Mouse (Mus musculus): Measurements from ENCODE around the gene Jag2. TPM values are rescaled to one million over a fixed set of nuclear protein-coding genes. Genes with fewer than 3 reads are reported as not detected.

The Jag2 gene
- polyA plus RNA-seq, 1 experiment from 2014 or later: 5.9 TPM

DNA sequence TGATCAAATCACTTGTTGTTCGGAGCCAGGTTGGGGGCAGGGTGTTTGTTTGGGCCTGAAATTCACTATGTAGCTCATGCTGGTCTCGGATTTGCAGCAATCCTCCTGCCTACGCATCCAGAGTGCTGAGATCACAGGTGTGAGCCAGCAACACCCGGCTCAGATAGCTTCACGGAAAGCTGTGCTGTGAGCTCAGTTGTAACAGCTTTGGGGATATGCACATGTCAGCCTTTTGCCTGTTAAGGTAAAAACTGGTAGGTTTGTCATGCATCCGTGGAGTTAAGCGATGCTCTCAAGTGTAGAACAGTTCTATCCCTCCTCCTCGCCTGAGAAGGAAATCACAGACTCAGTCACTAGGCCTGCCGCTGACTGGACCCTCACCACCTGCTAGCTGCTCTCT, 28.9 kb downstream of the Jag2 start:
- no peaks in the 10 kb centered on the region for H3K36me3 ChIP-seq (ENCODE audit: control insufficient read depth, insufficient read depth, low read length)
- WGBS: 86% methylated on average over 9 of the region's 9 CpGs
- no peak overlapping the region for H3K9ac ChIP-seq (ENCODE audit: low read length)
- DNase-seq (ENCODE audit: low spot score): no peak
- peaks cover 4% of the 10 kb centered on the region; the same call in 1 of the 2 replicates for H3K4me1 ChIP-seq (ENCODE audit: control insufficient read depth, insufficient read depth, low read length)
- no peak for ATAC-seq (ENCODE audit: insufficient read depth, low FRiP score, low TSS enrichment)
- H3K4me2 ChIP-seq (ENCODE audit: low read depth): no peak overlapping the region
- H3K9me3 ChIP-seq (ENCODE audit: control insufficient read depth, low read length): no peaks in the 10 kb centered on the region
- H3K27me3 ChIP-seq (ENCODE audit: control insufficient read depth, insufficient read depth, low read length): no peaks in the 10 kb centered on the region
- H3K4me3 ChIP-seq (ENCODE audit: low read depth, low read length): no peak overlapping the region
- H3K27ac ChIP-seq (ENCODE audit: low read depth, low read length): no peak overlapping the region

DNA sequence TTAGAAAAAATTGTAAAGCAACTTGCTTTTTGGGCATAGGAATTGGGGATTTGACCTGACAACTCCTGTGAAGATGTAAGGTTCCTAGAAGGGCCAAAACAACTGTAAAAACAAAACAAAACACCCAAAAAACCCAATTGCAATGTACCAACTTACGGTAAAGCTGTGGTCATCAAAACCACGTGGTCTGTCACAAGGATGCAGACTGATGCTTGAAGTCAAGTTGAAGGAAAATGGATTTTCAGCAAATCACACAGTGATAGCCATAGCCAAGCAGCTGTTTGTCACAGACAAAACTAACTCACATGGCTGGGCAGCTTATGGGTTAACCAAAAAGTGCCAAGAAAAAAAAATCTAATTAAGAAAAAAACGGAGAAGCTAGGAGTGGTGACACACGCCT, 30.6 kb downstream of the Jag2 start:
- no peak overlapping the region for H3K9ac ChIP-seq (ENCODE audit: low read length)
- ATAC-seq (ENCODE audit: insufficient read depth, low FRiP score, low TSS enrichment) (no peak), DNase-seq (ENCODE audit: low spot score) (no peak)
- no peaks in the 10 kb centered on the region for H3K27me3 ChIP-seq (ENCODE audit: control insufficient read depth, insufficient read depth, low read length)
- no peaks in the 10 kb centered on the region for H3K36me3 ChIP-seq (ENCODE audit: control insufficient read depth, insufficient read depth, low read length)
- H3K4me2 ChIP-seq (ENCODE audit: low read depth): no peak overlapping the region
- peaks cover 7% of the 10 kb centered on the region; the same call in 1 of the 2 replicates for H3K4me1 ChIP-seq (ENCODE audit: control insufficient read depth, insufficient read depth, low read length)
- no peak overlapping the region for H3K27ac ChIP-seq (ENCODE audit: low read depth, low read length)
- H3K9me3 ChIP-seq (ENCODE audit: control insufficient read depth, low read length): no peaks in the 10 kb centered on the region
- WGBS: 76% methylated on average over 4 of the region's 4 CpGs
- H3K4me3 ChIP-seq (ENCODE audit: low read depth, low read length): no peak overlapping the region

DNA sequence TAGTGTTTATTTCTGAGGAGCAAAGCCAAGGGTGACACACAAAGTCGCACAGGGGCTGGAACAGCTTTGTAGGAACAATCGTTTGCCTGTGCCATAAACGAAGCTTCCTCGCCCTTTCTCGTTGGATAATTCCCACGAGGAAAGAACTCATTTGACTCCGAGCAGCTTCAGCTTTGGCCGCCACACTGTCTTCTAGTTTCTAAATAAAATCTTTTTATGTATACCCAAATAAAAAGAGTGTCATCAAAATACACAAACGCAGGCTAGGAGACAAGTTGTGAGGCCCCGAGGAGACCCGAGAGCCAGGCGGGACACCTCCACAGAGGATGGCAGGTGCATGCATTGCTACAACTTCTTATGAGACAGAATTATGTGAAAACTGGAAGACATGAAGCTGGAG, 31.2 kb downstream of the Jag2 start:
- ATAC-seq (ENCODE audit: insufficient read depth, low FRiP score, low TSS enrichment): no peak

DNA sequence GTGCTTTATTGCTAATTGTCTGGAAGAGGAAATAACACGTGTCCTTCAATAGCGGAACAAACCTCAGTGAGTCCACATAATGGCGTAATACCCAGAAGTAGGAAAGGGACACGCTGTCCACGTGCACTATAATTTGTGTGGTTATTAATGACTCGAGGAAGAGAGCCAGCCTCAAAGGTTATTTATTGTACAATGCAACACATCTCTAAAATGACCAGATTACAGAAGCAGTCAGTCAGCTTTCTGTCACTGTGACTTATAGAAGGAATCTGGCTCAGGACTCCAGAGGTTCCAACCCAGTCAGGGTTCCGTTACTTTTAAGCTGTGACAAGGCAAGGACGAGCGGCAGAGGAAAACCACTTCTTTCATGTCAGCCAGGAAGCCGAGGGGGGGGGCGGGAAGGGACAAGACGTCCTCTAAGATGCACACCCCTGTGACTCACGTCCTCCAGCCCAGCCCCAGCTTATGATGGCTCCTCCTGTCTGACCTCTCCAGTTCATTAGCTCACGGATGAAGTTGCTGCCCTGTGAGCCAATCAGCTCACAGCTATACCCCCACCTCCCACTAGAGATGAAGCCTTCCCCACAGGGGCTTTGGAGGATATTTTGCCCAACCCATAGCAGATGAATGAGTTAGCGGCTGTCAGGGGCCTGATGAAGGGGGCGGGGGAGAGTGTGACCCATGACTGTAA, 31.9 kb downstream of the Jag2 start:
- H3K4me1 ChIP-seq (ENCODE audit: control insufficient read depth, insufficient read depth, low read length): peaks cover 7% of the 10 kb centered on the region; the same call in 1 of the 2 replicates
- 0 out of 2 replicates have a peak overlapping the region, but pooled peaks have one; percentile 8 for H3K27ac ChIP-seq (ENCODE audit: low read depth, low read length)
- WGBS: 40% methylated on average over 16 of the region's 16 CpGs
- DNase-seq (ENCODE audit: low spot score) (peak; percentile 64), ATAC-seq (ENCODE audit: insufficient read depth, low FRiP score, low TSS enrichment) (peak; percentile 84)
- H3K36me3 ChIP-seq (ENCODE audit: control insufficient read depth, insufficient read depth, low read length): no peaks in the 10 kb centered on the region
- no peak overlapping the region for H3K4me3 ChIP-seq (ENCODE audit: low read depth, low read length)
- no peaks in the 10 kb centered on the region for H3K9me3 ChIP-seq (ENCODE audit: control insufficient read depth, low read length)
- no peaks in the 10 kb centered on the region for H3K27me3 ChIP-seq (ENCODE audit: control insufficient read depth, insufficient read depth, low read length)
- 0 out of 2 replicates have a peak overlapping the region, but pooled peaks have one; percentile 1 for H3K4me2 ChIP-seq (ENCODE audit: low read depth)
- no peak overlapping the region for H3K9ac ChIP-seq (ENCODE audit: low read length)

More for the DNA sequence above, 31.2 kb downstream of the Jag2 start:
- Histone ChIP-seq H3K4me2 (ENCODE audit: low read depth) (no peak overlapping the region), H3K4me1 (ENCODE audit: control insufficient read depth, insufficient read depth, low read length) (peaks cover 7% of the 10 kb centered on the region; the same call in 1 of the 2 replicates), H3K4me3 (ENCODE audit: low read depth, low read length) (no peak overlapping the region), H3K9me3 (ENCODE audit: control insufficient read depth, low read length) (no peaks in the 10 kb centered on the region), H3K9ac (ENCODE audit: low read length) (no peak overlapping the region), H3K36me3 (ENCODE audit: control insufficient read depth, insufficient read depth, low read length) (no peaks in the 10 kb centered on the region), H3K27me3 (ENCODE audit: control insufficient read depth, insufficient read depth, low read length) (no peaks in the 10 kb centered on the region), H3K27ac (ENCODE audit: low read depth, low read length) (no peak overlapping the region)
- WGBS: 67% methylated on average over 12 of the region's 12 CpGs
- DNase-seq (ENCODE audit: low spot score): no peak

DNA sequence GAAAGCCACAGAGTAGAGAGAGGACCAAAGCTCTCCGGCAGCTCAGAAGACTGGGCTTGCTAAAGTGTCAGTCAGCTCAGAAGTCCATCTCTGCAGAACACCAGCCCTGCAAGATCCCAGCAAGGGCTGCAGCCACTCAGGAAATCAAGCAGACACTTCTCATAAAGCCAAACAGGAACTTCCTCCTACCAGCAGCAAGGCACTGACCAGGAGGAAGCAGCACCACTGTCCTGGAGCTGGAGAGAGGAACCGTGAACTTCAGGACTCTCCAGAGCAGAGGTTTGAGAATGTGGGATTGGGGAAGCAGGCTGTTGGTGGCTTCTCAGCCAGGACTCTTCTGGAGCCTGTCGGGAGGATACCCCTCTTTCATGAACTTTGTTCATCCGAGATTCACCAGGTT, 34.6 kb downstream of the Jag2 start:
- Histone ChIP-seq H3K4me3 (ENCODE audit: low read depth, low read length) (no peak overlapping the region), H3K4me2 (ENCODE audit: low read depth) (no peak overlapping the region), H3K27me3 (ENCODE audit: control insufficient read depth, insufficient read depth, low read length) (no peaks in the 10 kb centered on the region), H3K36me3 (ENCODE audit: control insufficient read depth, insufficient read depth, low read length) (no peaks in the 10 kb centered on the region), H3K9me3 (ENCODE audit: control insufficient read depth, low read length) (no peaks in the 10 kb centered on the region), H3K9ac (ENCODE audit: low read length) (no peak overlapping the region), H3K27ac (ENCODE audit: low read depth, low read length) (no peak overlapping the region), H3K4me1 (ENCODE audit: control insufficient read depth, insufficient read depth, low read length) (peaks cover 7% of the 10 kb centered on the region; the same call in 1 of the 2 replicates)
- no peak for ATAC-seq (ENCODE audit: insufficient read depth, low FRiP score, low TSS enrichment)
- no peak for DNase-seq (ENCODE audit: low spot score)
- WGBS: 78% methylated on average over 4 of the region's 4 CpGs

DNA sequence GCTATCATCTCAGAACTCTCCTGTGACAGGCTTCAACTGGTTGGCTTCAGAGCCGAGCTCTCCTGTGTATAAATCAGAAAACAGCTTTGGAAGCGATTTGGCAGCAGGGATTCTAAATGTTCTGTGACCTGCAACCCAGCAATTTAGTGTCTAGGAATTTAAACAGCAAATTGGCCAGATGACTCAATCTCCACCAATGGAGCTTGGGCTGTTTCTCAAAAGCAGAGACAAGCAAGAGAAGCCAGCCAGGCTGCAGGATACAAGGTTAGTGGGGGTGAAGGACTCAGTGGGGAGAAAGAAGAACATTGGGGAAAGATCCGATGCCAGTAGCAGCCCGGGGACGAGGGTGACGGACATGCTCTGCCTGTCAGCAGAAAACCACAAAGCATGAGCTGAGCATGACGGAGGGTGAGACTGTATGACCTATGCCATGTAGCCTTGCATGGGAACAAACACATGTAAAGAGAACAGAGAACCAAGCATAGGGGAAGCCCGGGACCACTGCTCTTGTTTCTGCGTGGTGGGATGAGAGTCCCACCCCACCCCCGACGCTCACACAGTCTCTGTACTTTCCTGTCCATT, 35.2 kb downstream of the Jag2 start:
- no peak overlapping the region for H3K27ac ChIP-seq (ENCODE audit: low read depth, low read length)
- no peaks in the 10 kb centered on the region for H3K9me3 ChIP-seq (ENCODE audit: control insufficient read depth, low read length)
- H3K4me1 ChIP-seq (ENCODE audit: control insufficient read depth, insufficient read depth, low read length): peaks cover 7% of the 10 kb centered on the region; the same call in 1 of the 2 replicates
- ATAC-seq (ENCODE audit: insufficient read depth, low FRiP score, low TSS enrichment): no peak
- H3K36me3 ChIP-seq (ENCODE audit: control insufficient read depth, insufficient read depth, low read length): no peaks in the 10 kb centered on the region
- no peak for DNase-seq (ENCODE audit: low spot score)
- H3K27me3 ChIP-seq (ENCODE audit: control insufficient read depth, insufficient read depth, low read length): no peaks in the 10 kb centered on the region
- no peak overlapping the region for H3K4me2 ChIP-seq (ENCODE audit: low read depth)
- H3K9ac ChIP-seq (ENCODE audit: low read length): no peak overlapping the region
- WGBS: 73% methylated on average over 11 of the region's 11 CpGs
- no peak overlapping the region for H3K4me3 ChIP-seq (ENCODE audit: low read depth, low read length)

DNA sequence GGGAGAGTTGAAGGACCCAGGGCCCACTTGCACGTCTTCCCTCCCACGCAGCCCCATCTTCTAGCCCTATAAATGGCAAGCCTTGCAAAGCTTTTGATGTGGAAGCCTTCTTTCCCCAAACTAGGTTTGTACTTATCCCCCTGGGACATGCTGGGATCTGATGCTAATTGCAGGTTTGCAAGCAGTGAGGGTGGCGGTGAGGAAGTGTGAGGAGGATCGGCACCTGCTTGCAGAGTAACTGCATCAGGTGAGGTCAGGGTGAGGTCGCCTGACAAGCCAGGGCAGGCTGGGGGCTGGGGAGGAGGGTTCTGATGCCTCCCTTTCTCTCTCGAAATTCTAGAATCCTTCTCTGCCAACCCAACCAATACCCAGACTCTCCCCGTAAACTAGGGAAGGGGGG, 44.1 kb downstream of the Jag2 start:
- 55% methylated on average over 7 of the region's 7 CpGs for WGBS
- Histone ChIP-seq H3K27me3 (ENCODE audit: control insufficient read depth, insufficient read depth, low read length) (no peaks in the 10 kb centered on the region), H3K27ac (ENCODE audit: low read depth, low read length) (no peak overlapping the region), H3K4me1 (ENCODE audit: control insufficient read depth, insufficient read depth, low read length) (no peaks in the 10 kb centered on the region), H3K9me3 (ENCODE audit: control insufficient read depth, low read length) (no peaks in the 10 kb centered on the region), H3K4me3 (ENCODE audit: low read depth, low read length) (no peak overlapping the region), H3K9ac (ENCODE audit: low read length) (no peak overlapping the region), H3K36me3 (ENCODE audit: control insufficient read depth, insufficient read depth, low read length) (no peaks in the 10 kb centered on the region), H3K4me2 (ENCODE audit: low read depth) (no peak overlapping the region)
- no peak for ATAC-seq (ENCODE audit: insufficient read depth, low FRiP score, low TSS enrichment)
- no peak for DNase-seq (ENCODE audit: low spot score)

DNA sequence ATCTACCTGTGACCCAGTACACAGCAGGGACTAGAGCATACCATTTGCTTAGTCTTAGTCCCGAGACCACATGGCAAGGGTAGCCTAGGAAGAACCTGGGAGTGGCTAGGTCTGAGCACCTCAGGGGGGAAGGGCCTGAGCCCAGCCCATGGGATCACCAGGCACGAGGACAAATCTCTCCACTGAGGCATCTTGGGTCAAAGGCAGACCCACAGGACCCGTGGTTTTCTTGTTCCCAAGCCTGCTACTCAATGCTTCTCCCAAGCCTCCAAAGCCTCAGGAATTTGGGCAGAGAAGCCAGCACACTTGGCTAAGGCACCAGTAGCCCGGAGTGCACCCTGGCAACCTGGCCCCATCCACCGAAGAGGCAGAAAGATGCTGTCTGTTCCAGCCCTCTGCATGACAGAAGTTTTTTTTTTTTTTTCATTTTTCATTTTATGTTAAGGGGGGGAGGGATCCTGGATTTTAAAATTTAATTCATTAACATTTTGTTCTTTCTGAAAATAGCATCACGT, 48.2 kb downstream of the Jag2 start:
- no peak for ATAC-seq (ENCODE audit: insufficient read depth, low FRiP score, low TSS enrichment)
- no peak overlapping the region for H3K4me3 ChIP-seq (ENCODE audit: low read depth, low read length)
- no peaks in the 10 kb centered on the region for H3K36me3 ChIP-seq (ENCODE audit: control insufficient read depth, insufficient read depth, low read length)
- H3K27ac ChIP-seq (ENCODE audit: low read depth, low read length): no peak overlapping the region
- H3K4me1 ChIP-seq (ENCODE audit: control insufficient read depth, insufficient read depth, low read length): peaks cover 3% of the 10 kb centered on the region
- peaks cover 30% of the 10 kb centered on the region for H3K27me3 ChIP-seq (ENCODE audit: control insufficient read depth, insufficient read depth, low read length)
- H3K9ac ChIP-seq (ENCODE audit: low read length): no peak overlapping the region
- 71% methylated on average over 6 of the region's 6 CpGs for WGBS
- no peak for DNase-seq (ENCODE audit: low spot score)
- H3K4me2 ChIP-seq (ENCODE audit: low read depth): no peak overlapping the region
- H3K9me3 ChIP-seq (ENCODE audit: control insufficient read depth, low read length): no peaks in the 10 kb centered on the region

DNA sequence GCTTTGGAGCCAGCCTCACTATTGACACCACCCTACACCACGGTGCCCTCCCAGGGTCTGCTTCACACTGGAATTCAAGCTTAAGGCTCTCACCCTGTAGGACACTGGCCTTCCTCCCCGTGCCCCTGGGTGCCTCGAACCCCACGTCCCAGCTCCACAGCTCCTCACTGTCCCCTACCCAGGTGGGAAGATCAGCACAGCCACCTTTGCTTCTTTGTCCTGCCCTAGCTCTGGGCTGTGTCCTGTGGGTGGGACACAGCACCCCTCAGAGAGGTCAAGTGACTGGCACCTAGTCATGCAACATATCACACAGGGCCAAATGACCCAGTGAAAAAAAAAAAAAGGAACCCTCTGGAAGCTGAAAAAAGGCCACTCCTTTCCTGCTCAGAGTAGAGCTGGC, 48.9 kb downstream of the Jag2 start:
- no peaks in the 10 kb centered on the region for H3K9me3 ChIP-seq (ENCODE audit: control insufficient read depth, low read length)
- no peak overlapping the region for H3K9ac ChIP-seq (ENCODE audit: low read length)
- no peak overlapping the region for H3K4me2 ChIP-seq (ENCODE audit: low read depth)
- no peaks in the 10 kb centered on the region for H3K36me3 ChIP-seq (ENCODE audit: control insufficient read depth, insufficient read depth, low read length)
- H3K27me3 ChIP-seq (ENCODE audit: control insufficient read depth, insufficient read depth, low read length): peaks cover 37% of the 10 kb centered on the region
- no peak for DNase-seq (ENCODE audit: low spot score)
- ATAC-seq (ENCODE audit: insufficient read depth, low FRiP score, low TSS enrichment): no peak
- H3K27ac ChIP-seq (ENCODE audit: low read depth, low read length): no peak overlapping the region
- 74% methylated on average over 4 of the region's 4 CpGs for WGBS
- no peak overlapping the region for H3K4me3 ChIP-seq (ENCODE audit: low read depth, low read length)
- H3K4me1 ChIP-seq (ENCODE audit: control insufficient read depth, insufficient read depth, low read length): peaks cover 3% of the 10 kb centered on the region

Data from neural tube, embryonic 11.5 days (tissue).